Mouse (Mus musculus) MEL (cell line): ENCODE measurements around the gene Elp1. TPM values are rescaled to one million over a fixed set of nuclear protein-coding genes. Genes with fewer than 3 reads are reported as not detected.

Source experiments
- DNase-seq: peaks from one replicate; pipeline ENCODE4 v3.0.0; 2011; ENCODE audit warnings: low read depth, low spot score
- H3K27ac ChIP-seq: 2 replicates; pipeline ENCODE4 v1.5.1; 2012; ENCODE audit warnings: low read depth, mild to moderate bottlenecking, control low read depth, low read length, moderate library complexity; ENCODE audit not compliant: control insufficient read depth
- H3K27me3 ChIP-seq, 2 experiments: fragments of 150-350 bp in 1 of 2; sonication (generic) in 1 of 2; 2 replicates each; pipeline ENCODE4 v1.6.1; 2012; ENCODE audit warnings: low read length in 2 of 2, mild to moderate bottlenecking in 2 of 2, improper control_type of control experiment in 1 of 2, moderate library complexity in 1 of 2; ENCODE audit not compliant: insufficient read depth in 2 of 2, control insufficient read depth in 1 of 2
- H3K36me3 ChIP-seq, 2 experiments: 2 replicates each; pipeline ENCODE4 v1.6.1; 2012 to 2014; ENCODE audit warnings: low read length in 2 of 2, improper control_type of control experiment in 1 of 2, inconsistent platforms in 1 of 2, mild to moderate bottlenecking in 1 of 2; ENCODE audit not compliant: insufficient read depth in 2 of 2, control insufficient read depth in 1 of 2
- H3K4me1 ChIP-seq, 2 experiments: fragments of 150-350 bp in 1 of 2; sonication (generic) in 1 of 2; 2 replicates each; pipeline ENCODE4 v1.6.1; 2012; ENCODE audit warnings: low read length in 2 of 2, improper control_type of control experiment in 1 of 2, mild to moderate bottlenecking in 1 of 2; ENCODE audit not compliant: insufficient read depth in 2 of 2, control insufficient read depth in 1 of 2
- H3K4me3 ChIP-seq, 2 experiments: fragments of 150-350 bp in 1 of 2; sonication (generic) in 1 of 2; 2 replicates each; pipeline ENCODE4 v1.5.1; 2012; ENCODE audit warnings: low read depth in 2 of 2, low read length in 2 of 2, mild to moderate bottlenecking in 2 of 2, moderate library complexity in 2 of 2, control low read depth in 1 of 2, improper control_type of control experiment in 1 of 2; ENCODE audit not compliant: control insufficient read depth in 1 of 2, insufficient read depth in 1 of 2
- H3K79me2 ChIP-seq: 2 replicates; pipeline ENCODE4 v1.6.1; 2012; ENCODE audit warnings: mild to moderate bottlenecking, low read length, moderate library complexity; ENCODE audit not compliant: control insufficient read depth, poor library complexity, insufficient read depth
- H3K9ac ChIP-seq: 2 replicates; pipeline ENCODE4 v1.6.1; 2012; ENCODE audit warnings: low read depth, mild to moderate bottlenecking, control low read depth, low read length, moderate library complexity; ENCODE audit not compliant: control insufficient read depth, poor library complexity, severe bottlenecking
- H3K9me3 ChIP-seq: fragments of 150-350 bp; sonication (generic); replicated peaks from 2 replicates; pipeline ENCODE4 v1.6.1; 2012; ENCODE audit warnings: mild to moderate bottlenecking, low read length, improper control_type of control experiment, moderate library complexity; ENCODE audit not compliant: insufficient read depth
- CHD2 ChIP-seq: IDR thresholded peaks from 2 replicates; pipeline ENCODE4 v1.6.1; 2011; ENCODE audit warnings: low read length, improper control_type of control experiment
- ETS1 ChIP-seq: IDR thresholded peaks from 2 replicates; pipeline ENCODE4 v1.6.1; 2012; ENCODE audit warnings: low read depth, mild to moderate bottlenecking, inconsistent platforms, low read length, improper control_type of control experiment, moderate library complexity
- GATA1 ChIP-seq: IDR thresholded peaks from 2 replicates; pipeline ENCODE4 v1.6.1; 2011; ENCODE audit warnings: low read depth, low read length, improper control_type of control experiment
- HCFC1 ChIP-seq: IDR thresholded peaks from 2 replicates; pipeline ENCODE4 v1.6.1; 2012; ENCODE audit warnings: low read depth, mild to moderate bottlenecking, inconsistent platforms, low read length, improper control_type of control experiment, moderate library complexity
- JUND ChIP-seq: IDR thresholded peaks from 2 replicates; pipeline ENCODE4 v1.6.1; 2011; ENCODE audit warnings: low read depth, mild to moderate bottlenecking, improper control_type of control experiment, low read length
- MAFK ChIP-seq: IDR thresholded peaks from 2 replicates; pipeline ENCODE4 v1.6.1; 2011; ENCODE audit warnings: low read depth, mild to moderate bottlenecking, low read length, improper control_type of control experiment, borderline replicate concordance
- MAX ChIP-seq: IDR thresholded peaks from 2 replicates; pipeline ENCODE4 v1.6.1; 2011; ENCODE audit warnings: low read length, improper control_type of control experiment
- MAZ ChIP-seq: IDR thresholded peaks from 2 replicates; pipeline ENCODE4 v1.6.1; 2012; ENCODE audit warnings: low read depth, mild to moderate bottlenecking, inconsistent platforms, low read length, improper control_type of control experiment
- MEF2A ChIP-seq: IDR thresholded peaks from 2 replicates; pipeline ENCODE4 v1.6.1; 2014; ENCODE audit warnings: low read depth, mild to moderate bottlenecking, inconsistent platforms, low read length, improper control_type of control experiment; ENCODE audit not compliant: poor library complexity, insufficient replicate concordance, severe bottlenecking; ENCODE audit errors: extremely low read depth
- MXI1 ChIP-seq: IDR thresholded peaks from 2 replicates; pipeline ENCODE4 v1.6.1; 2011; ENCODE audit warnings: mild to moderate bottlenecking, low read depth, low read length, improper control_type of control experiment
- MYB ChIP-seq: IDR thresholded peaks from 2 replicates; pipeline ENCODE4 v1.6.1; 2011; ENCODE audit warnings: mild to moderate bottlenecking, low read depth, low read length, improper control_type of control experiment
- MYC ChIP-seq: IDR thresholded peaks from 2 replicates; pipeline ENCODE4 v1.6.1; 2011; ENCODE audit warnings: low read depth, mild to moderate bottlenecking, low read length, improper control_type of control experiment, moderate library complexity
- NRF1 ChIP-seq: IDR thresholded peaks from 2 replicates; pipeline ENCODE4 v1.6.1; 2014; ENCODE audit warnings: low read depth, mild to moderate bottlenecking, inconsistent platforms, low read length, improper control_type of control experiment, moderate library complexity; ENCODE audit not compliant: poor library complexity, insufficient read depth, severe bottlenecking
- POLR2AphosphoS2 ChIP-seq: IDR thresholded peaks from 2 replicates; pipeline ENCODE4 v1.6.1; 2011; ENCODE audit warnings: low read length, improper control_type of control experiment
- RAD21 ChIP-seq: IDR thresholded peaks from 2 replicates; pipeline ENCODE4 v1.6.1; 2011; ENCODE audit warnings: mild to moderate bottlenecking, low read depth, low read length, improper control_type of control experiment
- RCOR1 ChIP-seq: IDR thresholded peaks from 2 replicates; pipeline ENCODE4 v1.6.1; 2012; ENCODE audit warnings: low read depth, mild to moderate bottlenecking, inconsistent platforms, low read length, improper control_type of control experiment
- SMC3 ChIP-seq: IDR thresholded peaks from 2 replicates; pipeline ENCODE4 v1.6.1; 2011; ENCODE audit warnings: low read depth, low read length, improper control_type of control experiment
- TAL1 ChIP-seq: IDR thresholded peaks from 2 replicates; pipeline ENCODE4 v1.6.1; 2012; ENCODE audit warnings: mild to moderate bottlenecking, inconsistent platforms, low read length, moderate library complexity, mixed read lengths
- TCF12 ChIP-seq: IDR thresholded peaks from 2 replicates; pipeline ENCODE4 v1.6.1; 2014; ENCODE audit warnings: low read depth, mild to moderate bottlenecking, inconsistent platforms, low read length, improper control_type of control experiment, moderate library complexity
- USF1 ChIP-seq: IDR thresholded peaks from 2 replicates; pipeline ENCODE4 v1.6.1; 2014; ENCODE audit warnings: low read depth, mild to moderate bottlenecking, inconsistent platforms, low read length, improper control_type of control experiment, moderate library complexity
- USF2 ChIP-seq, 2 experiments: IDR thresholded peaks; 2 replicates each; pipeline ENCODE4 v1.6.1; 2011 to 2012; ENCODE audit warnings: improper control_type of control experiment in 2 of 2, low read length in 2 of 2, borderline replicate concordance in 1 of 2, inconsistent platforms in 1 of 2, low read depth in 1 of 2, mild to moderate bottlenecking in 1 of 2; ENCODE audit not compliant: insufficient read depth in 1 of 2
- ZC3H11A ChIP-seq: IDR thresholded peaks from 2 replicates; pipeline ENCODE4 v1.6.1; 2012; ENCODE audit warnings: low read depth, mild to moderate bottlenecking, inconsistent platforms, low read length, improper control_type of control experiment
- ZMIZ1 ChIP-seq: IDR thresholded peaks from 2 replicates; pipeline ENCODE4 v1.6.1; 2012; ENCODE audit warnings: low read depth, mild to moderate bottlenecking, inconsistent platforms, low read length, improper control_type of control experiment, moderate library complexity
- ZNF384 ChIP-seq: IDR thresholded peaks from 2 replicates; pipeline ENCODE4 v1.6.1; 2012; ENCODE audit warnings: low read depth, mild to moderate bottlenecking, inconsistent platforms, low read length, improper control_type of control experiment
- polyA plus RNA-seq, 2 experiments: library from polyadenylated mRNA; stranded (reverse) in 1 of 2; unstranded in 1 of 2; fragments of >175 nt in 1 of 2; fragments of >200 nt in 1 of 2; gene quantifications; 2 replicates each; pipeline versions ENCODE4 v1.2.1 to v1.2.4; 2012; ENCODE audit warnings: low replicate concordance in 2 of 2, low read depth in 1 of 2; ENCODE audit not compliant: insufficient read length in 2 of 2, insufficient read depth in 1 of 2, missing spikeins in 1 of 2
- total RNA-seq: library from RNA; depleted of rRNA; stranded (reverse); fragments of 300-350 nt; gene quantifications from 2 replicates; pipeline ENCODE4 v1.2.3, GENCODE M21; 2012

Elp1 gene
- total and polyA plus RNA-seq, 3 experiments = 38.0 to 144 (median 41.3) TPM

GRCm38 (mm10) chr4:56740611-56741010 lies 61.5 kb downstream of the Elp1 start:
- H3K27ac ChIP-seq = no peak overlapping the region
- no peak overlapping the region for H3K4me3 ChIP-seq
- H3K27me3 ChIP-seq = no peaks in the 10 kb centered on the region
- no peaks in the 10 kb centered on the region for H3K36me3 ChIP-seq
- no peaks in the 10 kb centered on the region for H3K79me2 ChIP-seq
- no peaks in the 10 kb centered on the region for H3K9me3 ChIP-seq
- DNase-seq = no peak
- no peaks in the 10 kb centered on the region for H3K4me1 ChIP-seq
- H3K9ac ChIP-seq = no peak overlapping the region
- TF ChIP-seq USF2 (IDR thresholded peaks at IDR 0.05; ENCODE audit: borderline replicate concordance in 1 of 2, insufficient read depth in 1 of 2, low read depth in 1 of 2, low read length in 2 of 2) = no peak
- TF ChIP-seq GATA1 = no peak
- no peak for TF ChIP-seq MAX
- TF ChIP-seq ZMIZ1 = no peak
- TF ChIP-seq ETS1 = no peak
- TF ChIP-seq MAFK = no peak
- TF ChIP-seq ZC3H11A = no peak
- no peak for TF ChIP-seq MEF2A
- no peak for TF ChIP-seq JUND
- no peak for TF ChIP-seq MAZ
- no peak for TF ChIP-seq NRF1
- TF ChIP-seq SMC3 = no peak
- TF ChIP-seq HCFC1 = no peak
- TF ChIP-seq MYC = no peak
- no peak for TF ChIP-seq USF1
- no peak for TF ChIP-seq TCF12
- TF ChIP-seq MYB = no peak
- TF ChIP-seq, all 39 proteins: peak for 0

- Histone ChIP-seq H3K9ac (no peak within 1 kb of the TSS), H3K4me1 (no peaks in the 10 kb centered on the region), H3K36me3 (no peaks in the 10 kb centered on the region), H3K4me3 (no peak within 1 kb of the TSS), H3K79me2 (no peaks in the 10 kb centered on the region), H3K27ac (no peak within 1 kb of the TSS), H3K9me3 (no peaks in the 10 kb centered on the region), H3K27me3 (no peaks in the 10 kb centered on the region)
- no peak for TF ChIP-seq ZNF384
- TF ChIP-seq CHD2 = no peak
- TF ChIP-seq MAX = no peak
- no peak for TF ChIP-seq MAFK
- TF ChIP-seq POLR2AphosphoS2 = no peak
- no peak for TF ChIP-seq MXI1
- TF ChIP-seq MYC = no peak
- TF ChIP-seq RAD21 = no peak
- TF ChIP-seq MAZ = no peak
- TF ChIP-seq RCOR1 = no peak
- TF ChIP-seq JUND = no peak
- no peak for TF ChIP-seq TAL1
- no peak for DNase-seq
Measured at GRCm38 (mm10) chr4:56740020-56740485, 62.1 kb downstream of the Elp1 start, which contains the start of gene Gm26657. Gene Gm26657 (plus strand): TSS chr4:56740070.
